Mouse (Mus musculus) forelimb bud, embryonic 11.5 days (tissue): ENCODE results near the gene Stk4.

Experiments
- DNase-seq: peaks from one replicate; pipeline ENCODE4 v3.0.0-alpha.2; 2012; ENCODE audit warnings: low read depth, low spot score

The Stk4 gene

GRCm38 (mm10) chr2:164128576-164129411 is 58.7 kb downstream of the Stk4 start:
- DNase-seq: no peak

- no peak for DNase-seq
Observed at GRCm38 (mm10) chr2:164131586-164131985, 61.5 kb downstream of the Stk4 start.

- DNase-seq: no peak
Observed at GRCm38 (mm10) chr2:164134563-164134962, 64.4 kb downstream of the Stk4 start.

DNA sequence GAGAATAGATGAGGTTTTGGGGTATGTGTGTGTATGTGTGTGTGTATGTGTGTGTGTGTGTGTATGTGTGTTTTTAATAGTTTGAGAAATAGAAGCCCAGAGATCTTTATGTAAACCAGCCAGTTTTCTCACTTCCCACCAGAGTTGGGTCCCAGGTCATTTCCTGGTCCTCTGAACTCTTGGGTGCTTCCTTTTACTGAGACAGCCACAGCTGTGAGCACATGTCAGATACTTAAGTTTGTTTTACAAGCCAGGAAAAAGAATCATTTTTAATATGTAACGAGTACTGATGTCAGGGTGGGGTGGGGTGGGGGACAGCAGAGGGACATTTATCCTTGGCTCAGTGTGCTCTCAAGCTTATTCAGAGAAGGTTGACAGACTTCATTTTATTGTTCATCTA is 65.2 kb downstream of the Stk4 start:
- DNase-seq: no peak

DNA sequence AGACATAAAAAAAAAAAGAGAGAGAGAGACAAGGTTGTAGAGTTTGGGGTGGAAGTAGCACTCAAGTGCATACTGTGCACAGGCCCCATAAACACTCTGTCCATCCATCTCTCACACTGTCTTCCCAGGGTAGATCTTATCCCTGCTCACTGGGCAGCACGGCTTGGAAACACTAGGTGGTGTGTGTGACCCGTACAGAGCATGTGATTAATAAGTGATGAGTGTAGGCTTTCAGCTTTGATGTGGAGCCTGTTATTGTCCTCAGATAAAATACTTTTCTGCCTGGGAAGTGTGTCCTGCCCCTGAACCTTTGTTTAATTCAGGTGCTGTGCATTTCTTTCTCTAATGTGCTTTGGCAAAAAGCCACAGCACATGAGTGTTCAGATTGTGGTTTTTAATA is 66.3 kb downstream of the Stk4 start:
- DNase-seq: no peak

- DNase-seq: no peak
Observed at GRCm38 (mm10) chr2:164137754-164138153, 67.6 kb downstream of the Stk4 start.

DNA sequence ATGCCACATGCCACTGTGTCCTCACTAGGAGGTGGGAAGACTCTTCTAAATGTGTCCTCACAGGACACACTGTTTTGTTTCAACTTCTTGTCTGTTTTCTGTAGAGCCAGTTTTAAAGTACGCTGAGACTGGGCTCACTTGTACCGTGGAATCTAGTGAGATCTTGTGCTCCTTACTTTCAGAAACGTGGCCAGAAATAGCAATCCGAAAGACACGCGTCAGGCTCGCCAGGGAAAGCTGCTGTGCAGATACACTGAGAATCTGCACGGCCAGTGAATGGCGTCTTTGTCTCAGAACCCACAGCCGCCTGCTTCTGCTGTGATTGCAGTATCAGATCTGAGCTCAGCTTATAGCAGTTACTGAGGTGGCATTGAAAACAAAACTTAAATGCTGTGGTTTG is 71.9 kb downstream of the Stk4 start:
- DNase-seq: no peak

GRCm38 (mm10) chr2:164144025-164144424 is 73.9 kb downstream of the Stk4 start:
- DNase-seq: no peak

DNA sequence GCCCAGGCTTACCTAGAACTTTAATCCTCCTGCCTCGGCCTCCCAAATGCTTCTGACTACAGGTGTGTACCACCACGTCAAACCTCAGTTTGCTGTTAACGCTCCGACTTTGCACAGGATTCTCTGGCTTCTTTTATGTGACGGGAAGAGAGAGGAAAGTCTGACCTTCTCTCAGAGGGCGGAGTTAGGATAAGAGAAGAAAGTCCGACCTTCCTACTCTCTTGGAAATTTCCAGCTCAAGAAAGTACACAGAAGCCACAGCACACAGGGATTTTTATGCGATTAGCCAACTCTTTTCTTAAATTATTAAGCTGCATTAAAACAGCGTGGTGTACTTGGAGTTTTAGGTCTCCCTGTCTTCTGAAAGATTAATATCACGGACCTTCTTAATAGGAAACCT is 74.4 kb downstream of the Stk4 start:
- no peak for DNase-seq

DNA sequence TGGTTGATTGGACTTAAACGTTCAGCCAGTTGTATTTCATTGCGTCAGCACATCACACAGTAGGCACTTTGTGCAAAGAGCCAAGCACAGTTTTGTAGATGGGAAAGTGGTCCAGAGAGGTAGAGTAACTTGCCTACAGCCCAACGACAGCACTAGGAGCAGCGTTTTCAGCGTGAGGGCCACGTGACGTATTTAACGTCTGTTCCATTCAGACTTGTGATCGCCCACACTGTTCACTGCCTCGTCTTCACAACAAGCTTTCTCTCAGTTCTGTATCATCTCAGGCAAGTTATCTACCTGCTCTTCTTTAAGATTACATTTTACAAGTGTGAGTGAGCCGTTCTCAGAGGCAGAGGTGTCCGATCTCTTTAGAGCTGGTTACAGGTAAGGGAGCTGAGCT is 76.4 kb downstream of the Stk4 start:
- no peak for DNase-seq

- peak; percentile 70 for DNase-seq
Observed at GRCm38 (mm10) chr2:164150086-164150760, 80.1 kb downstream of the Stk4 start.

DNA sequence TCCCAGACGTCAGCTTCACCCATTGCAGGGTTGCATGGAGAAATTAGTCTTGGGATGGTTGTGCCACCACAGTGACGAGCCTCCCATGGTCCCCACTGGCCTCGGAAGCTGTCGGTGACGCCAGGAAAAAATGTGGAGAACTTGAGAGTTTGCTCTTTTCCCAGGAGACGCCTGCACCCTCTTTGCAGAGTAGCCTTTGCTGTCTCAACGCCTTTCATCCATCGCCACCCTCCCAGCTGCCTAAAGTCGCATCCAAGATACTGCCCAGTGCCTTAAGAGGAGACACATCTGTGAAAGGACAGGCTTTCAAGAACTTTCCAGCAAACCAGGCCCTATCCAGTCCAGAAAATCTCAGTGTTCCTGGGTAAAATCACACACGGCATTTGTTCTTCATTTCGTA is 82.2 kb downstream of the Stk4 start:
- no peak for DNase-seq

DNA sequence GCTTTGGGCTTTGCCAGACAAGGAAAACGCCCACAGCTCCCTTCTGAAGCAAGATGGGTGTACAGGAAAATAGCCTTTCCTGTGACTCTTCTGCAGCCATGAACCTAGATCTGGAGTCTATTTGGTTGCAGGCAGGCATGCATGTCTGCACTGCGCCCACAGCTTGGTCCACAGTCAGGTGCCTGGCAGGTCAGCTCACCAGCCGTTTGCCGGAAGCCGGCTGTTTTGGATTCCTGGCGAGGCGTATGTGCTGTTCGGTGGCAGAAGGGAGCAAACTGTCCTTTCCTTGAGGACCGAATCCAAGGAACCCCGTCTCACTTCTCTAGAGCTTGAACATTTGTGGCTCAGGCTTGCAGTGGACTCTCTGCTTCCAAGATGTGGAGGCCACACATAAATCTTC is 83.9 kb downstream of the Stk4 start:
- no peak for DNase-seq

- DNase-seq: no peak
Observed at GRCm38 (mm10) chr2:164156158-164156557, 86.0 kb downstream of the Stk4 start.

DNA sequence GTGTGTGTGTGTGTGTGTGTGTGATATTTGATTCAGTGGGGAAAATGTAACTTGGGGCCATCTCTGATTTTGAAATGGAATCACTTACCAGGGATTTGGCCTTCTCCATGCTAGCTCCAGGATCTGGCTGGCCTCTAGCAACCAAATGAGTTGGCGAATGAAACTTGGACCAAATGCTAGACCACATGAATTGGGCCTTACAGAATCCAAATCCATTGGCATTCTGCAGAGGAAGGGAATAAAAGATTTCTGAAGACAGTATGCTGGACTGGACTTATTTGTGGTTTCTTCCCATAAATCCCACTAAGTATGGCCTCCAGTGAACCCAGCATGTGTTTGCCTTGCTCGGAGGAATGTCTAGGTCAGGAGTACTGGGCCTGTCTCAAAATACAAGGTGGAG is 88.7 kb downstream of the Stk4 start:
- no peak for DNase-seq

GRCm38 (mm10) chr2:164161515-164162055 is 91.5 kb downstream of the Stk4 start:
- DNase-seq: no peak

DNA sequence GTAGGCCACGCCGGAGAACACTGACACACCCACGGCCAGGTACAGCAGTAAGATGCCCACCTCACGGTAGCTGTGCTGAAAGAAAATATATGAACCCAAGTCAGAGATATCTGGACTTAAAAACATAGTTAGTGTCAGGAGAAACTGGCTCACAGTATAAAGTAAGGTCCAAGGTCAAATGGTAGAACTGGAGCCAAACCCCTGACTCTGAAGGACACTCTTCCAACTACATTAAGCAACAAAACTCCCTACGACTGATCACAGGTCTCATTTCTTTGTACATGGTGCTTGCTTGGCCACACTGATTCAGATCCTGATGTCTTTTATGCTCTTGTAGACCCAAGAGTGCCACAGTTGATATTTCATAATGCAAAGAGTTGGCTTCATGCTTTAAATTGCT is 94.8 kb downstream of the Stk4 start:
- DNase-seq: no peak

DNA sequence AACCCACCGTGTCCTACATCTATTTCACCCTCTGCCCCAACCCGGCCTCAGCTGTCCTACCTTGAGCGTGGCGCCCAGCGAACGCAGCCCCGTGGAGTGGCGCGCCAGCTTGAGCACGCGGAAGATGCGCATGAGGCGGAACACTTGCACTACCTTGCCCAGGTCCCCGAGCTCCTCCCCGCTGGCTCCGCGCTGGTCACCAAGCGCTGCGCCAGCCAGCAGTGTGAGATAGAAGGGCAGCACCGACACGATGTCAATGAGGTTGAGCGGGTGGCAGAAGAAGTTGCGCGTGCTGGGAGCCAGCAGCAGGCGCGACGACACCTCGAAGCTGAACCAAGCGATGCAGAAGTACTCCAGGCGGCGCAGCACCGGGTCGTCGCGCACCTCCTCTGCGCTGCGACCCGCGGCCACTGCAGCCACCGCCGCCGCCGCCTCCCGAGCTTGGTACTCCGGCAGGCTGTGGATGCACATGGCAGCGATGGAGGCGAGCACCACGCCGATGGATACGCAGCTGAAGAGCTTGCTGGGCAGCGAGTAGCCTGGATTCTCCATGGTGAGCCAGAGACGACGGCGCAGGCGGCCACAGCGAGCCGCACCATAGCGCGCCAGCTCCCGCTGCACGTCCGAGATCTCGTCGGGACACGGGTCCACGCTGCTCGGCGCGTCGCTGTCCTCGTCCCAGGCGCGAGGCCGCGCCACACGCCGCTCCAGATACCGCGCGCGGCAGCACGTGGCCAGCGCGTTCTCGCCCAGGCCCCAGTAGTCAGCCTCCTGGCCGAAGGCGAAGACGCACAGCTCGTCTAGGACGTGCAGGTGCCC is 97.8 kb downstream of the Stk4 start:
- peak; percentile 18 for DNase-seq

DNA sequence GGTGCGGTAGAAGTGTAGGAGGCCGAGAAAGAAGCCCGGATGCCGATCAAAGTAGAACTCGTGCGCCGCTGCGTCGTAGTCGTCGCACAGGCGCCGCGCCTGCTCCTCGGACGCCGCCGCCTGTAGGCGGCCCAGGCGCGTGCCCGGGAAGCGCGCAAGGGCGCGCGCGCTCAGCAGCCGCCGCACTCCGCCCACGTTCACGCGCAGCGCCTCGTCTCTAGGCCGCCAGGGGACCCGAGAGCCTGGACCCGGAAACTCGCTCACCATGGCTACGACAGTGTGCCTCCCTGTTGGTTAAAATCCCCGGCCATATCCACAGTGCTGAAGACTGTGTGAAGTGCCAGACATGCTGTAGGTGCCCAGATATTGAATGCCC is 98.4 kb downstream of the Stk4 start:
- no peak for DNase-seq

DNA sequence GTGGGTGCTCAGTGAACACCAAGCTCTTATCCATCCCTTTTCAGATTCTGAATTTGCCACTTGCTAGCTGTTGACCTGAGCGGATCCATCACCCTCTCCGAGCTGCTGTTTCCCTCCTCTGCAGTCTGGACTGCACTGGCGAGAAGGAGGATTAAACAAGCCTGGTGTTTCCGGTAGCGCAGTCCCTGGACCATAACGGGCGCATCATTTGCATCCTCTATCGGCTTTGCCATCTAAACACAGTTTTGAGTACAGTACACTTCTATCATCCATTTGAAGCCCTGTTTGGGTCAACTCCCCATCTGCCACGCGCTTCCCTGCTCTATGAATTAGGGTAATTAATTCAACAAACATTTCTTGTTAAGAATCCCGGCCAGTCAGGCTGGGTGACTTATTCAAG is 100.2 kb downstream of the Stk4 start:
- DNase-seq: no peak

GRCm38 (mm10) chr2:164170902-164171301 is 100.8 kb downstream of the Stk4 start, which contains the start of gene Kcns1:
Gene Kcns1, minus strand, starts transcription at chr2:164171113.
- DNase-seq: no peak

DNA sequence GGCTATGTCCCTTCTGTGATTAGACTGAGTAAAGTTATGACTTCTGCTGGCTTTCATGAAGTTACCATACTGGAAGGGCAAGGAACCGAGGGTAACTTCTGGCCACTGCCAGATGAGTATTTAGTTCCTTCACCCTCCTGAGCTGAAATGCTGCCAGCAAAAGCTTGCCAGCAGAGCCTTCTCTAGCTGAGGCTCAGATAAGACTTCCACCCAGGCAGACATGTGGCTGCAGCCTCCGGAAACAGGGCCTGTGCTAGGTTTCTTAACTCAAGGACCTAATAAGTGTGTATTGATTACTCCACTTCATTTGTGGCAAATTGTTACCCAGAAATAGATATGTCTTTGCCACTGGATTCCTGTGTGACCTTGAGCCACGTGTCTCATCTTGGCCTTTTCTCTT is 103.3 kb downstream of the Stk4 start:
- DNase-seq: no peak
